Mouse (Mus musculus) erythroblast, embryonic 14.5 days (primary cell): ENCODE results near the gene Samd10.

Experiments used
- GATA1 ChIP-seq: IDR thresholded peaks from 2 replicates; pipeline ENCODE4 v1.6.1; 2012; ENCODE audit warnings: low read length, inconsistent platforms, mixed read lengths
- TAL1 ChIP-seq: IDR thresholded peaks from 3 replicates; pipeline ENCODE4 v1.6.1; 2012; ENCODE audit warnings: low read length, inconsistent platforms, mixed read lengths

DNA sequence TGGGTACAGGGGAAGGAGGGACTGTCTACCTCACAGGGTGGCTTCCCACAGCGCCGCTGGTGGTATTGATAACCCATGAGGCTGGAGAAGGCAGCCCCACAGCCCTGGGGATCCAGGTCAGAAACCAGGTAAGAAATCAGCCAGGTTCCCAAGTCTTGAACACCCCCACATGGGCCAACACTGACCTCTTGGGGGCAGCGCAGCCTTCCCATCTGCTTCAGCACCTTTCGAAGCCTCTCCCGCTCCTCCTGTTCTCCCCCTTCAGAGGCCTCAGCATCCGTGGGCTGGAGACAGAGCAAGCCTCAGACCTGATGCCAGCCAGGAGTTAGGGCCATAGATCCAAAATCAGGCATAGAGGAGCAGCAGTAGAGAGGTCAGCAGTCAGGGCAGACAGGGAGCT is 11.2 kb downstream of the Samd10 start:
- TF ChIP-seq TAL1 (no peak), GATA1 (no peak)
